Mouse (Mus musculus) gastrocnemius, postnatal 4 days (tissue): Measurements from ENCODE around the gene Add3. TPM values are rescaled to one million over a fixed set of nuclear protein-coding genes. Genes with fewer than 3 reads are reported as not detected.

Experiments used
- total RNA-seq, 2 experiments: library from RNA; stranded (reverse); gene quantifications; 2 replicates each; pipeline ENCODE4 v1.2.3; 2021

The Add3 gene
- total RNA-seq, 2 experiments from 2014 or later = 76.6 to 85.1 TPM

Other genes starting within 250 kb of the Add3 start
- gene Xpnpep1, start 100.2 kb upstream of the Add3 start, total RNA-seq = 10 to 100 TPM; 85.3 to 91.8 TPM
- 10 to 100 TPM; 27.0 to 28.4 TPM for gene Mxi1, start 170.1 kb downstream of the Add3 start, total RNA-seq
- not detected for gene Gm10197, start 231.3 kb downstream of the Add3 start, total RNA-seq